Comparison of ENCODE assay signal across 12 mouse cellular contexts in genomic region chr1:111660950-111661349, GRCm38 (mm10).
"Had no signal": no experiment of that assay in that cellular context is flagged by ENCODE, and none has a peak within 500 bp of the region (broad histone marks: within the 10 kb centered on the region; RNA-seq: fewer than 3 reads in every experiment).

No protein-coding gene starts in this region.

- DNase-seq: layer of hippocampus, postnatal 36 days; lung, postnatal 4 days; right cerebral cortex, postnatal 4 days; spleen, adult 18-20 months; thymus, adult 18-20 months; thymus, postnatal 25 days had no signal

- H3K27me3 ChIP-seq: limb, embryonic 15.5 days; liver, embryonic 12.5 days; neural tube, embryonic 13.5 days had no signal

- H3K4me2 ChIP-seq: limb, embryonic 15.5 days; liver, embryonic 12.5 days; lung, embryonic 14.5 days; neural tube, embryonic 13.5 days had no signal

- H3K4me3 ChIP-seq: limb, embryonic 15.5 days; liver, embryonic 12.5 days; myocyte; neural tube, embryonic 13.5 days had no signal

- H3K9me3 ChIP-seq: limb, embryonic 15.5 days; liver, embryonic 12.5 days; neural tube, embryonic 13.5 days had no signal

- H3K9ac ChIP-seq: limb, embryonic 15.5 days; liver, embryonic 12.5 days; lung, embryonic 14.5 days; neural tube, embryonic 13.5 days had no signal

- ATAC-seq: liver, embryonic 12.5 days had no signal

- H3K27ac ChIP-seq: kidney, postnatal 0 days; limb, embryonic 15.5 days; liver, embryonic 12.5 days; neural tube, embryonic 13.5 days had no signal

- H3K4me1 ChIP-seq: limb, embryonic 15.5 days; liver, embryonic 12.5 days; neural tube, embryonic 13.5 days had no signal

- H3K36me3 ChIP-seq: limb, embryonic 15.5 days; liver, embryonic 12.5 days; neural tube, embryonic 13.5 days had no signal
